Mouse (Mus musculus) intestine, postnatal 0 days (tissue): ENCODE data around the gene Cbwd1. TPM values are rescaled to one million over a fixed set of nuclear protein-coding genes. Genes with fewer than 3 reads are reported as not detected.

ENCODE experiments used
- ATAC-seq: fragments of 200-750 bp; cut with Nextera tagmentation; 2 replicates; pipeline ENCODE4 v1.8.0; 2017; ENCODE audit warnings: mild to moderate bottlenecking, moderate TSS enrichment, moderate library complexity
- H3K27ac ChIP-seq: fragments of 300-500 bp; sonication (generic); 2 replicates; pipeline ENCODE4 v1.5.1; 2014; ENCODE audit warnings: mild to moderate bottlenecking, low read depth, low read length, moderate library complexity
- H3K27me3 ChIP-seq: fragments of 300-500 bp; sonication (generic); replicated peaks from 2 replicates; pipeline ENCODE4 v1.6.1; 2014; ENCODE audit warnings: low read length, mixed read lengths; ENCODE audit not compliant: control insufficient read depth, insufficient read depth
- H3K36me3 ChIP-seq: fragments of 300-500 bp; sonication (generic); 2 replicates; pipeline ENCODE4 v1.6.1; 2014; ENCODE audit warnings: mild to moderate bottlenecking, moderate library complexity; ENCODE audit not compliant: control insufficient read depth, insufficient read depth
- H3K4me1 ChIP-seq: fragments of 300-500 bp; sonication (generic); replicated peaks from 2 replicates; pipeline ENCODE4 v1.6.1; 2014; ENCODE audit warnings: antibody characterized with exemption, low read length, mixed read lengths; ENCODE audit not compliant: control insufficient read depth, insufficient read depth
- H3K4me2 ChIP-seq: fragments of 300-500 bp; sonication (generic); replicated peaks from 2 replicates; pipeline ENCODE4 v1.6.1; 2014; ENCODE audit warnings: low read depth, mild to moderate bottlenecking, moderate library complexity
- H3K4me3 ChIP-seq: fragments of 300-500 bp; sonication (generic); 2 replicates; pipeline ENCODE4 v1.5.1; 2014; ENCODE audit warnings: low read depth, low read length
- H3K9ac ChIP-seq: fragments of 300-500 bp; sonication (generic); 2 replicates; pipeline ENCODE4 v1.6.1; 2014; ENCODE audit warnings: mild to moderate bottlenecking, low read depth, low read length
- H3K9me3 ChIP-seq: fragments of 300-500 bp; sonication (generic); 2 replicates; pipeline ENCODE4 v1.6.1; 2016; ENCODE audit warnings: mixed run types; ENCODE audit not compliant: control insufficient read depth
- CTCF ChIP-seq: sonication (generic); IDR thresholded peaks from 2 replicates; pipeline ENCODE4 v1.5.1; 2016; ENCODE audit warnings: low read depth, mild to moderate bottlenecking, control low read depth, antibody characterized with exemption, moderate library complexity
- WGBS: fragments of 180-500 bp; shearing (Covaris S2); extraction: QIAGEN DNeasy Blood & Tissue Kit; methylation state at CpG from one replicate; pipeline ENCODE4 v1.1.7; 2014; 5-methylcytosine and 5-hydroxymethylcytosine counted together
- polyA plus RNA-seq: library from polyadenylated mRNA; unstranded; fragments of >200 nt; fragmentation: Nextera tagmentation; extraction: Ambion mirVana; gene quantifications from 2 replicates; pipeline ENCODE4 v1.2.1, GENCODE M21; 2015

Gene Cbwd1
- polyA plus RNA-seq, 1 experiment from 2014 or later: 10.4 TPM

GRCm38 (mm10) chr19:24908385-24909155, 52.8 kb downstream of the Cbwd1 start:
- ATAC-seq: no peak
- Histone ChIP-seq H3K4me1 (no peaks in the 10 kb centered on the region), H3K27me3 (no peaks in the 10 kb centered on the region; the same call in 1 of the 2 replicates), H3K4me2 (no peak overlapping the region), H3K9ac (no peak overlapping the region), H3K9me3 (no peaks in the 10 kb centered on the region), H3K4me3 (no peak overlapping the region), H3K27ac (no peak overlapping the region), H3K36me3 (no peaks in the 10 kb centered on the region)
- WGBS: 94% methylated on average over 3 of the region's 3 CpGs
- no peak for TF ChIP-seq CTCF

GRCm38 (mm10) chr19:24907655-24908054, 53.8 kb downstream of the Cbwd1 start:
- WGBS: 91% methylated on average over 4 of the region's 6 CpGs
- H3K36me3 ChIP-seq: no peaks in the 10 kb centered on the region
- no peak overlapping the region for H3K9ac ChIP-seq
- no peak overlapping the region for H3K4me2 ChIP-seq
- H3K27me3 ChIP-seq: peaks cover 8% of the 10 kb centered on the region
- no peak overlapping the region for H3K4me3 ChIP-seq
- ATAC-seq: no peak
- H3K4me1 ChIP-seq: no peaks in the 10 kb centered on the region
- no peak overlapping the region for H3K27ac ChIP-seq
- no peak for TF ChIP-seq CTCF
- H3K9me3 ChIP-seq: no peaks in the 10 kb centered on the region

GRCm38 (mm10) chr19:24902821-24903220, 58.6 kb downstream of the Cbwd1 start:
- peaks cover 52% of the 10 kb centered on the region for H3K27me3 ChIP-seq
- no peaks in the 10 kb centered on the region for H3K36me3 ChIP-seq
- no peak overlapping the region for H3K27ac ChIP-seq
- no peaks in the 10 kb centered on the region for H3K4me1 ChIP-seq
- H3K9me3 ChIP-seq: no peaks in the 10 kb centered on the region
- no peak overlapping the region for H3K4me3 ChIP-seq
- H3K4me2 ChIP-seq: no peak overlapping the region
- no peak for ATAC-seq
- no peak overlapping the region for H3K9ac ChIP-seq
- WGBS: 51% methylated on average over 2 of the region's 2 CpGs
- no peak for TF ChIP-seq CTCF

GRCm38 (mm10) chr19:24902256-24902655, 59.2 kb downstream of the Cbwd1 start:
- no peaks in the 10 kb centered on the region for H3K36me3 ChIP-seq
- TF ChIP-seq CTCF: no peak
- H3K27ac ChIP-seq: no peak overlapping the region
- H3K4me3 ChIP-seq: no peak overlapping the region
- 4% methylated on average over 2 of the region's 2 CpGs for WGBS
- no peaks in the 10 kb centered on the region for H3K4me1 ChIP-seq
- H3K4me2 ChIP-seq: no peak overlapping the region
- no peak for ATAC-seq
- no peak overlapping the region for H3K9ac ChIP-seq
- H3K9me3 ChIP-seq: no peaks in the 10 kb centered on the region
- peaks cover 58% of the 10 kb centered on the region for H3K27me3 ChIP-seq

GRCm38 (mm10) chr19:24901666-24902065, 59.7 kb downstream of the Cbwd1 start:
- ATAC-seq: no peak

GRCm38 (mm10) chr19:24900581-24901220, 60.7 kb downstream of the Cbwd1 start, which contains the start of gene Foxd4:
Gene Foxd4 (minus strand): TSS chr19:24901197.
- no peak for ATAC-seq
- H3K9ac ChIP-seq: 0 out of 2 replicates have a peak within 1 kb of the TSS, but pooled peaks have one; percentile 3
- H3K36me3 ChIP-seq: no peaks in the 10 kb centered on the region
- no peaks in the 10 kb centered on the region for H3K4me1 ChIP-seq
- no peak for TF ChIP-seq CTCF
- peak within 1 kb of the TSS; percentile 37 for H3K4me3 ChIP-seq
- H3K27ac ChIP-seq: no peak within 1 kb of the TSS
- H3K4me2 ChIP-seq: peak within 1 kb of the TSS; percentile 54
- H3K27me3 ChIP-seq: peaks cover 70% of the 10 kb centered on the region
- no peaks in the 10 kb centered on the region for H3K9me3 ChIP-seq
- under 1% methylated on average over 27 of the region's 27 CpGs for WGBS

More at GRCm38 (mm10) chr19:24901666-24902065, 59.7 kb downstream of the Cbwd1 start:
- no peaks in the 10 kb centered on the region for H3K4me1 ChIP-seq
- no peak overlapping the region for H3K9ac ChIP-seq
- no peaks in the 10 kb centered on the region for H3K9me3 ChIP-seq
- H3K27me3 ChIP-seq: peaks cover 64% of the 10 kb centered on the region
- no peaks in the 10 kb centered on the region for H3K36me3 ChIP-seq
- 8% methylated on average over 3 of the region's 3 CpGs for WGBS
- H3K4me2 ChIP-seq: no peak overlapping the region
- no peak overlapping the region for H3K27ac ChIP-seq
- H3K4me3 ChIP-seq: no peak overlapping the region
- TF ChIP-seq CTCF: no peak
